Mouse (Mus musculus) embryonic fibroblast, embryonic 13.5 days (primary cell): Measurements from ENCODE around the gene Neu1.

Experiments
- CTCF ChIP-seq: IDR thresholded peaks from 2 replicates; pipeline ENCODE4 v1.5.1; 2011; ENCODE audit warnings: mild to moderate bottlenecking, control low read depth, low read length, moderate library complexity, borderline replicate concordance; ENCODE audit not compliant: insufficient read depth
- POLR2A ChIP-seq: IDR thresholded peaks from 2 replicates; pipeline ENCODE4 v1.6.1; 2011; ENCODE audit warnings: low read depth, mild to moderate bottlenecking, control low read depth, low read length, moderate library complexity

DNA sequence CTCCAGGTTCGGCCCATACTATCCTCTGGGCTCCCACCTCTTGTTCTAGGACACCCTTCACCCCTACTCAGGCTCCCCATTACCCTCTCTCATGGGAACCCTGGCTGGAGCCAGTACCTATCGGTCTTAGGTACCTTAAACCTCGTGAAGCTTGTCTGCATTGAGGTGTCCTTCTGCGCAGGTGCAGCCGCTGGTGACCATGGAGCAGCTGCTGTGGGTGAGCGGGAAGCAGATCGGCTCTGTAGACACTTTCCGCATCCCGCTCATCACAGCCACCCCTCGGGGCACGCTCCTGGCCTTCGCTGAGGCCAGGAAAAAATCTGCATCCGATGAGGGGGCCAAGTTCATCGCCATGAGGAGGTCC, 664 bp downstream of the Neu1 start:
- no peak for TF ChIP-seq CTCF
- TF ChIP-seq POLR2A, result no peak
